Mouse (Mus musculus) liver, embryonic 14.5 days (tissue): ENCODE measurements around the gene Kcna7. TPM values are rescaled to one million over a fixed set of nuclear protein-coding genes. Genes with fewer than 3 reads are reported as not detected.
A peak's percentile ranks its signal among the peaks of the same experiment; 100 is the strongest.

Source experiments
- ATAC-seq: fragments of 200-750 bp; cut with Nextera tagmentation; 2 replicates; pipeline ENCODE4 v1.8.0; 2017; ENCODE audit warnings: moderate number of reproducible peaks, mild to moderate bottlenecking, moderate library complexity; ENCODE audit not compliant: insufficient read depth
- DNase-seq, 3 experiments: peaks; one replicate each; pipeline ENCODE4 v3.0.0-alpha.2; 2012 to 2013; ENCODE audit warnings: low read depth in 3 of 3, low spot score in 3 of 3
- H3K27ac ChIP-seq: fragments of 300-500 bp; sonication (generic); 2 replicates; pipeline ENCODE4 v1.5.1; 2014; ENCODE audit warnings: moderate library complexity, mild to moderate bottlenecking, control low read depth, inconsistent platforms
- H3K27me3 ChIP-seq: fragments of 300-500 bp; sonication (generic); 2 replicates; pipeline ENCODE4 v1.6.1; 2014; ENCODE audit warnings: mild to moderate bottlenecking, low read length, moderate library complexity; ENCODE audit not compliant: control insufficient read depth, insufficient read depth
- H3K36me3 ChIP-seq: fragments of 300-500 bp; sonication (generic); replicated peaks from 2 replicates; pipeline ENCODE4 v1.6.1; 2014; ENCODE audit warnings: low read depth; ENCODE audit not compliant: control insufficient read depth, insufficient read depth
- H3K4me1 ChIP-seq, 2 experiments: fragments of 200-500 bp in 1 of 2; fragments of 300-500 bp in 1 of 2; sonication (generic) in 1 of 2; replicated peaks; 2 replicates each; pipeline ENCODE4 v1.6.1; 2012 to 2014; ENCODE audit warnings: antibody characterized with exemption in 1 of 2, inconsistent platforms in 1 of 2, low read length in 1 of 2; ENCODE audit not compliant: control insufficient read depth in 2 of 2, insufficient read depth in 2 of 2
- H3K4me2 ChIP-seq: fragments of 300-500 bp; sonication (generic); 2 replicates; pipeline ENCODE4 v1.6.1; 2014; ENCODE audit warnings: low read depth, mild to moderate bottlenecking, control low read depth, moderate library complexity
- H3K4me3 ChIP-seq, 2 experiments: fragments of 200-500 bp in 1 of 2; fragments of 300-500 bp in 1 of 2; sonication (generic) in 1 of 2; 2 replicates each; pipeline ENCODE4 v1.5.1; 2012 to 2014; ENCODE audit warnings: low read depth in 2 of 2, low read length in 2 of 2, mild to moderate bottlenecking in 2 of 2, control low read depth in 1 of 2, inconsistent platforms in 1 of 2, moderate library complexity in 1 of 2; ENCODE audit not compliant: insufficient read depth in 1 of 2
- H3K9ac ChIP-seq: fragments of 300-500 bp; sonication (generic); replicated peaks from 2 replicates; pipeline ENCODE4 v1.6.1; 2014; ENCODE audit warnings: mild to moderate bottlenecking, control low read depth, moderate library complexity
- H3K9me3 ChIP-seq: fragments of 300-500 bp; sonication (generic); 2 replicates; pipeline ENCODE4 v1.6.1; 2016; ENCODE audit warnings: low read length, mixed read lengths; ENCODE audit not compliant: control insufficient read depth
- CTCF ChIP-seq: IDR thresholded peaks from 2 replicates; pipeline ENCODE4 v1.5.1; 2016; ENCODE audit warnings: antibody characterized with exemption, low read depth, control low read depth
- EP300 ChIP-seq: IDR thresholded peaks from 2 replicates; pipeline ENCODE4 v1.6.1; 2016; ENCODE audit warnings: antibody characterized with exemption, low read depth
- WGBS: fragments of 180-500 bp; shearing (Covaris S2); extraction: QIAGEN DNeasy Blood & Tissue Kit; methylation state at CpG from one replicate; pipeline ENCODE4 v1.1.7; 2014; ENCODE audit not compliant: insufficient replicate concordance; 5-methylcytosine and 5-hydroxymethylcytosine counted together
- polyA plus RNA-seq, 2 experiments: library from polyadenylated mRNA; depleted of rRNA in 1 of 2; stranded (reverse) in 1 of 2; unstranded in 1 of 2; fragments of >200 nt; fragmentation: Nextera tagmentation in 1 of 2; extraction: Ambion mirVana in 1 of 2; gene quantifications; 2 replicates each; pipeline versions ENCODE4 v1.2.1 to v1.2.3; 2012 to 2014

Gene Kcna7
- polyA plus RNA-seq, 2 experiments: not detected

GRCm38 (mm10) chr7:45367020-45367880 lies 38.2 kb upstream of the Kcna7 start:
- peaks cover 66% of the 10 kb centered on the region for H3K27me3 ChIP-seq
- peak overlapping the region; percentile 83 for H3K4me2 ChIP-seq
- H3K27ac ChIP-seq: no peak overlapping the region
- H3K9me3 ChIP-seq: no peaks in the 10 kb centered on the region
- TF ChIP-seq CTCF: peak; percentile 91
- no peak for TF ChIP-seq EP300
- peak; percentile 82 for ATAC-seq
- H3K4me3 ChIP-seq: peak overlapping the region; percentile 54 to 57
- peak overlapping the region; percentile 58 for H3K9ac ChIP-seq
- peak; percentile 81 to 86 (median 85) for DNase-seq
- H3K36me3 ChIP-seq: no peaks in the 10 kb centered on the region
- WGBS: under 1% methylated on average over 70 of the region's 70 CpGs
- H3K4me1 ChIP-seq: peaks cover 8 to 10% of the 10 kb centered on the region in 2 experiments

GRCm38 (mm10) chr7:45368178-45368577 lies 37.3 kb upstream of the Kcna7 start:
- H3K9ac ChIP-seq: no peak overlapping the region
- H3K4me3 ChIP-seq: no peak overlapping the region
- H3K27me3 ChIP-seq: peaks cover 57% of the 10 kb centered on the region

DNA sequence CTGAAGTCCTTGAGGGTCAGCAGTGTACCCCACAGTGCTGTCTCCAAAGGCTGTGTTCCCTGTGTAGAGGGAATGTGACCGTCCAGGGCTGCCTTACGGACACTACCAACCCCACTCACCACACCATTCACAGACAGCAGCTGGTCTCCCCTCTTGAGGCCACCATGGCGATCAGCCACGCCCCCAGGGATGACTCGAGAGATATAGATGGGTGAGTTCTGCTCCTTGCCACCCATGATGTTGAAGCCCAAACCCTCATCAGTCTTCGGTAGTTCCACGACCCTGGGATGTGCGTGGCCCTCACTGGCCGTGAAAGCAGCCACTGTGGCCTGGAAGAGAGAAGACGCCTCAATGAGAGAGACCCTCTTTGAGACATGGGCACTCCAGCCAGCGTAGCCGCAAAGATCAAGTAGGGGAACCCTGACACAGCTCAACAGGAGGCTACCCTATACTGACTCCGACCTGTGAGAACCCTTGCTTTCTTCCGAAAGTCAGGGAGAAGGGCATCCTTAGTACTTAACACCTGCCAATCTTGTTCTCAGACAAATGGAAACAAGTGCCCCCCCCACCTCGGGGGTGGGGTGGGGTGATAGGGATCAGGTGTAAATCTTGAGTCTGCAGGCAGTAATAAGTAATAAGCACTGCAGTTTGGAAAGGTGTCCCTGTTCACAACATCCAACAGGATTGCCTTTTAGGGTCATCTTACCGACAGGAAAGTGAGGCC lies 36.3 kb upstream of the Kcna7 start:
- Histone ChIP-seq H3K9me3 (no peaks in the 10 kb centered on the region), H3K4me3 (no peak overlapping the region), H3K27me3 (peaks cover 47% of the 10 kb centered on the region), H3K4me2 (no peak overlapping the region), H3K27ac (no peak overlapping the region), H3K36me3 (peaks cover 10% of the 10 kb centered on the region), H3K4me1 (peaks cover 5 to 10% of the 10 kb centered on the region in 2 experiments; a peak in 3 of 4 replicates), H3K9ac (no peak overlapping the region)
- no peak for TF ChIP-seq EP300
- TF ChIP-seq CTCF: no peak
- DNase-seq: no peak
- 60% methylated on average over 16 of the region's 16 CpGs for WGBS
- ATAC-seq: no peak

More at GRCm38 (mm10) chr7:45368178-45368577, 37.3 kb upstream of the Kcna7 start:
- no peak for TF ChIP-seq CTCF
- DNase-seq (no peak), ATAC-seq (no peak)
- H3K4me1 ChIP-seq: peaks cover 5 to 10% of the 10 kb centered on the region in 2 experiments; a peak in 3 of 4 replicates
- 64% methylated on average over 15 of the region's 15 CpGs for WGBS
- H3K4me2 ChIP-seq: peak overlapping the region; percentile 83
- H3K27ac ChIP-seq: no peak overlapping the region
- peaks cover 2% of the 10 kb centered on the region for H3K36me3 ChIP-seq
- H3K9me3 ChIP-seq: no peaks in the 10 kb centered on the region

DNA sequence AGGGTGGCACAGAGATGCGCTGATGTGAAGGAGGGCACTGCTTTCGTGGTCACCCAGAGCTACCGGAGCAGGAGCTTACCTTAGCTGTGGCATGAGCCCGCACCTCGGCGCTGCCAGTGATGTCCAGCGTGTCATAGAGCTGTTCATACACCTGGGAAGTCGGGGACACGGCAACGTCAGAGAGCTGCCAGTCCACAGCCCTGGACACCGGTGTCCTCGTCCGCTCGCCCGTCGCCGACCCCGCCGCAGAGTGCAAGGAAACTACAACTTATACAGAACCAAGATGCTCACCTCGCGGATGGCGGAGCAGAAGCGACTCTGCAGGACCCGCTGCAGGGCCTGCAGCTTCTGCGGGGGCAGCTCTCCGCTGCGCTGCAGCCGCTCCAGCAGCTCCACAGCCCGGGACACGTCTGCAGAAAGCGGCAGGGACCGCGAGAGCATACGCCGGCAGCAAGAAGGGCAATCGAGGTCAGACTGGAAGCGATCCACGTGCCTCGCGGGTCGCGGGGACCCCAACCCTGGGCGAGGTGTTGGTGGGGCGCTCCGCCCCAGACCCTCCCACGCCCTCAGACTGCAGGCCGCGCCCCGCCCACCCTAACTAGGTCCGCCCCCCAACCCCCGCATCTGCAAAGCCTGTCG lies 35.5 kb upstream of the Kcna7 start:
- DNase-seq (no peak), ATAC-seq (no peak)
- Histone ChIP-seq H3K9ac (no peak overlapping the region), H3K36me3 (peaks cover 13% of the 10 kb centered on the region), H3K4me2 (peak overlapping the region; percentile 79), H3K9me3 (no peaks in the 10 kb centered on the region), H3K27me3 (peaks cover 40% of the 10 kb centered on the region), H3K4me3 (peak overlapping the region; percentile 7 to 53), H3K27ac (no peak overlapping the region), H3K4me1 (peaks cover 5 to 10% of the 10 kb centered on the region in 2 experiments; a peak in 3 of 4 replicates)
- no peak for TF ChIP-seq EP300
- no peak for TF ChIP-seq CTCF
- 8% methylated on average over 52 of the region's 52 CpGs for WGBS
